Mouse (Mus musculus) myocyte (in vitro differentiated cells): ENCODE measurements around the gene Zfp445. TPM values are rescaled to one million over a fixed set of nuclear protein-coding genes. Genes with fewer than 3 reads are reported as not detected.

Experiments used
- H3K27me3 ChIP-seq: one replicate; pipeline ENCODE4 v1.6.1; 2011; ENCODE audit not compliant: control insufficient read depth, insufficient read depth, insufficient read length
- H3K36me3 ChIP-seq: one replicate; pipeline ENCODE4 v1.6.1; 2011; ENCODE audit not compliant: control insufficient read depth, insufficient read depth
- H3K4me2 ChIP-seq: one replicate; pipeline ENCODE4 v1.6.1; 2011; ENCODE audit warnings: low read depth, control low read depth
- H3K4me3 ChIP-seq: one replicate; pipeline ENCODE4 v1.5.1; 2011; ENCODE audit warnings: mild to moderate bottlenecking, control low read depth, moderate library complexity
- H3K79me2 ChIP-seq: one replicate; pipeline ENCODE4 v1.6.1; 2011; ENCODE audit not compliant: control insufficient read depth, insufficient read depth
- H3ac ChIP-seq: one replicate; pipeline ENCODE4 v1.6.1; 2011; ENCODE audit not compliant: control insufficient read depth, insufficient read length
- CEBPB ChIP-seq: IDR thresholded peaks from 2 replicates; pipeline ENCODE4 v1.6.1; 2011; ENCODE audit warnings: mild to moderate bottlenecking, moderate library complexity; ENCODE audit not compliant: poor library complexity, insufficient read depth, severe bottlenecking
- E2F4 ChIP-seq: IDR thresholded peaks from one replicate; pipeline ENCODE4 v1.6.1; 2011; ENCODE audit warnings: mild to moderate bottlenecking, control low read depth, moderate library complexity; ENCODE audit not compliant: insufficient read depth
- MAX ChIP-seq: IDR thresholded peaks from one replicate; pipeline ENCODE4 v1.6.1; 2011; ENCODE audit warnings: low read depth, mild to moderate bottlenecking, control low read depth
- MYOD1 ChIP-seq, 3 experiments: IDR thresholded peaks; one replicate each; pipeline ENCODE4 v1.6.1; 2011; ENCODE audit warnings: control low read depth in 2 of 3, low read depth in 2 of 3, mild to moderate bottlenecking in 2 of 3, moderate library complexity in 1 of 3; ENCODE audit not compliant: insufficient read length in 2 of 3, control insufficient read depth in 1 of 3
- MYOG ChIP-seq, 3 experiments: IDR thresholded peaks; one replicate each; pipeline ENCODE4 v1.6.1; 2011; ENCODE audit warnings: control low read depth in 2 of 3, low read depth in 2 of 3, mild to moderate bottlenecking in 2 of 3; ENCODE audit not compliant: insufficient read length in 2 of 3, control insufficient read depth in 1 of 3, insufficient read depth in 1 of 3
- POLR2A ChIP-seq: IDR thresholded peaks from one replicate; pipeline ENCODE4 v1.6.1; 2011; ENCODE audit warnings: low read depth, mild to moderate bottlenecking, control low read depth, moderate library complexity; ENCODE audit not compliant: insufficient read length
- POLR2AphosphoS2 ChIP-seq: IDR thresholded peaks from one replicate; pipeline ENCODE4 v1.6.1; 2011; ENCODE audit warnings: low read depth, control low read depth; ENCODE audit not compliant: insufficient read length
- REST ChIP-seq: IDR thresholded peaks from one replicate; pipeline ENCODE4 v1.6.1; 2011; ENCODE audit warnings: mild to moderate bottlenecking, control low read depth, moderate library complexity; ENCODE audit not compliant: insufficient read depth, insufficient read length
- SRF ChIP-seq: IDR thresholded peaks from one replicate; pipeline ENCODE4 v1.6.1; 2011; ENCODE audit warnings: low read depth; ENCODE audit not compliant: control insufficient read depth, insufficient read length
- TCF12 ChIP-seq: IDR thresholded peaks from one replicate; pipeline ENCODE4 v1.6.1; 2011; ENCODE audit warnings: mild to moderate bottlenecking, control low read depth; ENCODE audit not compliant: poor library complexity, insufficient read depth, severe bottlenecking
- TCF3 ChIP-seq: IDR thresholded peaks from one replicate; pipeline ENCODE4 v1.6.1; 2011; ENCODE audit warnings: low read depth, control low read depth; ENCODE audit not compliant: insufficient read length
- USF1 ChIP-seq: IDR thresholded peaks from one replicate; pipeline ENCODE4 v1.6.1; 2011; ENCODE audit warnings: low read depth, mild to moderate bottlenecking, control low read depth, moderate library complexity
- polyA plus RNA-seq: library from polyadenylated mRNA; unstranded; fragments of >200 nt; fragmentation: generic; extraction: Trizol; gene quantifications from one replicate; pipeline ENCODE4 v1.2.1, GENCODE M21; 2012; ENCODE audit warnings: missing spikeins

Gene Zfp445
- polyA plus RNA-seq, 1 experiment, result 10.0 TPM

- TF ChIP-seq TCF3 (no peak), SRF (no peak), REST (no peak), MYOD1 (IDR thresholded peaks at IDR 0.05; ENCODE audit: control insufficient read depth in 1 of 3, insufficient read length in 2 of 3, low read depth in 2 of 3) (no peak), POLR2A (no peak), E2F4 (no peak), MYOG (IDR thresholded peaks at IDR 0.05; ENCODE audit: control insufficient read depth in 1 of 3, insufficient read depth in 1 of 3, insufficient read length in 2 of 3, low read depth in 2 of 3) (no peak), CEBPB (no peak), USF1 (no peak), POLR2AphosphoS2 (no peak), TCF12 (no peak), MAX (no peak)
- Histone ChIP-seq H3K27me3 (no peaks in the 10 kb centered on the region), H3K4me2 (no peak overlapping the region), H3K4me3 (no peak overlapping the region), H3ac (no peak overlapping the region), H3K36me3 (peaks cover 6% of the 10 kb centered on the region), H3K79me2 (no peaks in the 10 kb centered on the region)
Observed at GRCm38 (mm10) chr9:122814775-122815174, 51.0 kb downstream of the Zfp445 start.

DNA sequence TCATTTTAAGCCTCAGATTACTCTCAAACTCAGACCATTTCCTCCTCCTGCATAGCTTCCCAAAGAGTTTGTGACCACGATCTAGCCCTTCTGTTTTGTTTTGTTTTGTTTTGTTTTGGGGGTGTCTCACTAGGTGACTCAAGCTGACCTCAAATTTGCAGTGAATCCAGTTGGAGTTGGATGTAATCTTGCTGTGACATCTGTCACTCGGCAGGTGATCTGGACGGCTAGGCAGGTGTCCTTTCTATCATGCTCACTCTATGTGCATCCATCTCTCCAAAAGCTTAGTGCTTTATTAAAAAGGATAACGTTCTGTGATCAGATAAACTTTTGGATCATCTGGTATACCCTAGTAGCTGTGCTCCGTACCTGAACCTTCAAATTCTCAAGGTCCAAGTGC is 53.4 kb downstream of the Zfp445 start:
- Histone ChIP-seq H3K36me3 (peaks cover 6% of the 10 kb centered on the region), H3K4me3 (no peak overlapping the region), H3ac (no peak overlapping the region), H3K27me3 (no peaks in the 10 kb centered on the region), H3K4me2 (no peak overlapping the region), H3K79me2 (no peaks in the 10 kb centered on the region)
- no peak for TF ChIP-seq TCF3
- no peak for TF ChIP-seq POLR2AphosphoS2
- no peak for TF ChIP-seq SRF
- TF ChIP-seq MYOG (IDR thresholded peaks at IDR 0.05; ENCODE audit: control insufficient read depth in 1 of 3, insufficient read depth in 1 of 3, insufficient read length in 2 of 3, low read depth in 2 of 3), result no peak
- TF ChIP-seq CEBPB, result no peak

DNA sequence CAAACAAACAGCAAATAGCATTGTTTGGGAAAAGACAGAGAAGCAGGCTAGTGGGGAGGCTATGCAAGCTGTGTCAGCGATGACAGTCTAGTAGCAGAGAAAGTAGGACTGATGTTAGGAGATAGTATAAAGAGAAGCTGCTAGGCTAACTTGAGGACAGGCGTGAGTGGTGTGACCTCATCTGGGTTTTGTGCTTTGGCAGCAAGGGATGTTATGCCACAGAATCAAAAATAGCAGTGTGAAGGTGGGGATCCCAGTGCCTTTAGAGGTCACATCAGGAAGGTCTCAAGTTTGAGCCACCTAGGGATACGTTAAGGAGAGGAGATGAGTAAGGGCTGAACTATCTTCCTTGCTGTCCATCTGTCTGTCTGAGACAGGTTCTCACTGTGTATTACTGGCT is 55.6 kb downstream of the Zfp445 start:
- Histone ChIP-seq H3K4me2 (no peak overlapping the region), H3K4me3 (no peak overlapping the region), H3ac (no peak overlapping the region), H3K79me2 (no peaks in the 10 kb centered on the region), H3K36me3 (peaks cover 6% of the 10 kb centered on the region), H3K27me3 (no peaks in the 10 kb centered on the region)
- TF ChIP-seq POLR2AphosphoS2 (no peak), SRF (no peak), MYOD1 (IDR thresholded peaks at IDR 0.05; ENCODE audit: control insufficient read depth in 1 of 3, insufficient read length in 2 of 3, low read depth in 2 of 3) (no peak), CEBPB (no peak), USF1 (no peak), E2F4 (no peak), POLR2A (no peak), MAX (no peak), MYOG (IDR thresholded peaks at IDR 0.05; ENCODE audit: control insufficient read depth in 1 of 3, insufficient read depth in 1 of 3, insufficient read length in 2 of 3, low read depth in 2 of 3) (no peak), TCF3 (no peak), TCF12 (no peak), REST (no peak)

DNA sequence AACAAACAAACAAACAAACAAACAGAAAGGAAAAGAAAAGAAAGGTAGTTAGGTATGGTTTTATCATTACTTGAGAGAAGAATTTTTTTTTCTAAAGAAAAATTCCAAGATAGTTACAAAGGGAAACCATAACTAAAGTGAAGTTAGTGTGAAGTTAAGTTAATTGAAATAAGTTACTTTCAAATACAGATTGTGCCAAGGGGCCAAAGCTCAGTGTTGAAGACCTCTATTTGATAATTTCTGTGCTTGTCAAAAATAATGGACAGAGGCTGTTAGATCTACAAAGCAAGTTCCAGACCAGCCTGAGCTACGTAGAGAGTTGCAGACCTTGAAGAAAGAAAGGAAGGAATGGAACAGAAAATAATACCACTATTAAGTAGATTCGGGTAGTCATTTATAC is 58.6 kb downstream of the Zfp445 start:
- no peak overlapping the region for H3K4me2 ChIP-seq
- no peak for TF ChIP-seq E2F4
- no peak for TF ChIP-seq MYOG (IDR thresholded peaks at IDR 0.05; ENCODE audit: control insufficient read depth in 1 of 3, insufficient read depth in 1 of 3, insufficient read length in 2 of 3, low read depth in 2 of 3)
- no peak for TF ChIP-seq USF1
- no peak for TF ChIP-seq SRF
- no peak for TF ChIP-seq TCF12
- no peak for TF ChIP-seq MAX
- no peak for TF ChIP-seq REST
- no peak for TF ChIP-seq TCF3
- no peak for TF ChIP-seq POLR2AphosphoS2
- no peak for TF ChIP-seq POLR2A
- no peak for TF ChIP-seq CEBPB
- no peak for TF ChIP-seq MYOD1 (IDR thresholded peaks at IDR 0.05; ENCODE audit: control insufficient read depth in 1 of 3, insufficient read length in 2 of 3, low read depth in 2 of 3)
- H3K27me3 ChIP-seq, result no peaks in the 10 kb centered on the region
- H3K4me3 ChIP-seq, result no peak overlapping the region
- no peaks in the 10 kb centered on the region for H3K79me2 ChIP-seq
- no peak overlapping the region for H3ac ChIP-seq
- H3K36me3 ChIP-seq, result peaks cover 6% of the 10 kb centered on the region
